Mouse (Mus musculus) cerebellum, adult 2 months (tissue): ENCODE data around the gene Zfp260. TPM values are rescaled to one million over a fixed set of nuclear protein-coding genes. Genes with fewer than 3 reads are reported as not detected.

Source experiments
- DNase-seq, 2 experiments: peaks; one replicate each; pipeline ENCODE4 v3.0.0; 2021
- H3K27ac ChIP-seq: fragments of 200-500 bp; 2 replicates; pipeline ENCODE4 v1.5.1; 2012; ENCODE audit warnings: low read length, control low read depth, inconsistent platforms; ENCODE audit not compliant: insufficient read depth
- H3K27me3 ChIP-seq: fragments of 200-500 bp; 2 replicates; pipeline ENCODE4 v1.6.1; 2012; ENCODE audit warnings: inconsistent platforms, mild to moderate bottlenecking, low read length, moderate library complexity; ENCODE audit not compliant: control insufficient read depth, insufficient read depth
- H3K4me1 ChIP-seq: fragments of 200-500 bp; 2 replicates; pipeline ENCODE4 v1.6.1; 2011; ENCODE audit warnings: low read length; ENCODE audit not compliant: control insufficient read depth, insufficient read depth
- H3K4me3 ChIP-seq: fragments of 200-500 bp; replicated peaks from 2 replicates; pipeline ENCODE3; 2011; ENCODE audit warnings: mild to moderate bottlenecking, low read depth, low read length, control low read depth; ENCODE audit not compliant: insufficient read depth
- CTCF ChIP-seq: fragments of 200-500 bp; IDR thresholded peaks from 2 replicates; pipeline ENCODE4 v1.5.1; 2011; ENCODE audit warnings: low read depth, mild to moderate bottlenecking, control low read depth, low read length, moderate library complexity, borderline replicate concordance; ENCODE audit not compliant: insufficient read depth
- POLR2A ChIP-seq: fragments of 200-500 bp; IDR thresholded peaks from 2 replicates; pipeline ENCODE4 v1.6.1; 2011; ENCODE audit warnings: low read length, control low read depth, borderline replicate concordance; ENCODE audit not compliant: insufficient read depth
- WGBS: fragments of 180-500 bp; shearing (Covaris S2); methylation state at CpG from one replicate; pipeline ENCODE4 v1.1.7; 2018; 5-methylcytosine and 5-hydroxymethylcytosine counted together
- polyA plus RNA-seq: library from polyadenylated mRNA; depleted of rRNA; stranded (reverse); fragments of >200 nt; gene quantifications from 2 replicates; pipeline ENCODE4 v1.2.3, GENCODE M21; 2012; rRNA removed

Gene Zfp260
- polyA plus RNA-seq, 1 experiment = 46.6 TPM

GRCm38 (mm10) chr7:30136826-30137225 is 42.2 kb downstream of the Zfp260 start:
- peak; percentile 32 to 34 for DNase-seq
- Histone ChIP-seq H3K27ac (no peak overlapping the region), H3K27me3 (no peaks in the 10 kb centered on the region), H3K4me1 (no peaks in the 10 kb centered on the region), H3K4me3 (no peak overlapping the region)
- WGBS = 63% methylated on average over 10 of the region's 10 CpGs
- TF ChIP-seq CTCF (no peak), POLR2A (no peak)

GRCm38 (mm10) chr7:30143170-30143554 is 48.6 kb downstream of the Zfp260 start:
- H3K27ac ChIP-seq = no peak overlapping the region
- TF ChIP-seq CTCF = no peak
- TF ChIP-seq POLR2A = no peak

GRCm38 (mm10) chr7:30143555-30144209 is 49.1 kb downstream of the Zfp260 start:
- 0 out of 2 replicates have a peak, but pooled peaks have one; percentile 5 for TF ChIP-seq POLR2A
- TF ChIP-seq CTCF = no peak
- 2% methylated on average over 35 of the region's 35 CpGs for WGBS
- H3K27ac ChIP-seq = no peak overlapping the region

More at GRCm38 (mm10) chr7:30143170-30143554, 48.6 kb downstream of the Zfp260 start:
- no peaks in the 10 kb centered on the region for H3K27me3 ChIP-seq
- 12% methylated on average over 8 of the region's 8 CpGs for WGBS
- H3K4me1 ChIP-seq = no peaks in the 10 kb centered on the region
- no peak for DNase-seq
- peak overlapping the region; percentile 55 for H3K4me3 ChIP-seq

GRCm38 (mm10) chr7:30147011-30147410 is 52.4 kb downstream of the Zfp260 start:
- no peak for DNase-seq
- no peak for TF ChIP-seq CTCF
- no peak for TF ChIP-seq POLR2A
- Histone ChIP-seq H3K4me1 (no peaks in the 10 kb centered on the region), H3K27ac (no peak overlapping the region), H3K4me3 (no peak overlapping the region), H3K27me3 (no peaks in the 10 kb centered on the region)
- WGBS = 90% methylated on average over 5 of the region's 5 CpGs

More at GRCm38 (mm10) chr7:30143555-30144209, 49.1 kb downstream of the Zfp260 start:
- H3K4me3 ChIP-seq = peak overlapping the region; percentile 55
- H3K27me3 ChIP-seq = no peaks in the 10 kb centered on the region
- peak; percentile 64 to 76 for DNase-seq
- H3K4me1 ChIP-seq = no peaks in the 10 kb centered on the region

- DNase-seq = no peak
- 100% methylated on average over 1 of the region's 1 CpGs for WGBS
- H3K4me3 ChIP-seq = no peak overlapping the region
- TF ChIP-seq POLR2A (no peak), CTCF (no peak)
- H3K27ac ChIP-seq = no peak overlapping the region
- H3K27me3 ChIP-seq = no peaks in the 10 kb centered on the region
- no peaks in the 10 kb centered on the region for H3K4me1 ChIP-seq
Measured at GRCm38 (mm10) chr7:30154040-30154439, 59.5 kb downstream of the Zfp260 start.

GRCm38 (mm10) chr7:30155507-30155906 is 60.9 kb downstream of the Zfp260 start:
- no peak for DNase-seq
- WGBS = 98% methylated on average over 3 of the region's 3 CpGs
- H3K27ac ChIP-seq = no peak overlapping the region
- H3K27me3 ChIP-seq = no peaks in the 10 kb centered on the region
- no peak overlapping the region for H3K4me3 ChIP-seq
- no peaks in the 10 kb centered on the region for H3K4me1 ChIP-seq
- TF ChIP-seq POLR2A (no peak), CTCF (no peak)

Other genes starting within 250 kb of the Zfp260 start
- gene Zfp940, start 241.1 kb upstream of the Zfp260 start, polyA plus RNA-seq = 10.6 and 10.8 TPM in 2 replicates
- gene Zfp420, start 234.8 kb upstream of the Zfp260 start, polyA plus RNA-seq = 12.7 and 13.6 TPM in 2 replicates
- gene Zfp27, start 188.2 kb upstream of the Zfp260 start, polyA plus RNA-seq = 13.7 and 14.4 TPM in 2 replicates
- 13.4 and 14.0 TPM in 2 replicates for gene Zfp383, start 186.6 kb upstream of the Zfp260 start, polyA plus RNA-seq
- gene Zfp74, start 140.7 kb upstream of the Zfp260 start, polyA plus RNA-seq = 15.4 and 17.3 TPM in 2 replicates
- gene Zfp568, start 110.8 kb upstream of the Zfp260 start, polyA plus RNA-seq = 3.3 and 4.2 TPM in 2 replicates
- 14.8 and 18.3 TPM in 2 replicates for gene Zfp14, start 43.4 kb upstream of the Zfp260 start, polyA plus RNA-seq
- 2.7 and 2.9 TPM in 2 replicates for gene Zfp82, start 21.9 kb upstream of the Zfp260 start, polyA plus RNA-seq
- gene Gm26920, start 4.4 kb upstream of the Zfp260 start, polyA plus RNA-seq = 0.27 and 0.65 TPM in 2 replicates
- 5.5 and 6.1 TPM in 2 replicates for gene Zfp566, start 4.2 kb upstream of the Zfp260 start, polyA plus RNA-seq
- gene Zfp382, start 27.2 kb downstream of the Zfp260 start, polyA plus RNA-seq = 7.1 and 8.3 TPM in 2 replicates
- gene Zfp146, start 75.0 kb downstream of the Zfp260 start, polyA plus RNA-seq = 37.6 and 38.0 TPM in 2 replicates
- gene Cox7a1, start 89.4 kb downstream of the Zfp260 start, polyA plus RNA-seq = 24.7 and 32.0 TPM in 2 replicates
- 463 and 475 TPM in 2 replicates for gene Capns1, start 104.0 kb downstream of the Zfp260 start, polyA plus RNA-seq
- 167 and 182 TPM in 2 replicates for gene Polr2i, start 137.2 kb downstream of the Zfp260 start, polyA plus RNA-seq
- gene Tbcb, start 137.5 kb downstream of the Zfp260 start, polyA plus RNA-seq = 134 and 147 TPM in 2 replicates
- not detected in 2 replicates for gene Ovol3, start 140.9 kb downstream of the Zfp260 start, polyA plus RNA-seq
- 0.16 TPM in 1 of 2 replicates, not detected in the other for gene Thap8, start 185.3 kb downstream of the Zfp260 start, polyA plus RNA-seq
- gene Wdr62, start 185.6 kb downstream of the Zfp260 start, polyA plus RNA-seq = 3.8 and 4.6 TPM in 2 replicates
- gene Clip3, start 197.0 kb downstream of the Zfp260 start, polyA plus RNA-seq = 726 and 810 TPM in 2 replicates
- gene Alkbh6, start 213.9 kb downstream of the Zfp260 start, polyA plus RNA-seq = 197 and 214 TPM in 2 replicates
- 63.4 and 63.8 TPM in 2 replicates for gene Syne4, start 220.0 kb downstream of the Zfp260 start, polyA plus RNA-seq
- 0.57 and 0.73 TPM in 2 replicates for gene E130208F15Rik, start 227.0 kb downstream of the Zfp260 start, polyA plus RNA-seq
- 21.9 and 23.8 TPM in 2 replicates for gene Sdhaf1, start 229.1 kb downstream of the Zfp260 start, polyA plus RNA-seq